Mouse (Mus musculus) cerebellum, adult 2 months (tissue): Measurements from ENCODE around the gene Akr1b8.

Experiments used
- CTCF ChIP-seq: fragments of 200-500 bp; IDR thresholded peaks from 2 replicates; pipeline ENCODE4 v1.5.1; 2011; ENCODE audit warnings: low read depth, mild to moderate bottlenecking, control low read depth, low read length, moderate library complexity, borderline replicate concordance; ENCODE audit not compliant: insufficient read depth
- POLR2A ChIP-seq: fragments of 200-500 bp; IDR thresholded peaks from 2 replicates; pipeline ENCODE4 v1.6.1; 2011; ENCODE audit warnings: low read length, control low read depth, borderline replicate concordance; ENCODE audit not compliant: insufficient read depth

GRCm38 (mm10) chr6:34370081-34370480, 16.2 kb downstream of the Akr1b8 start:
- TF ChIP-seq POLR2A (no peak), CTCF (no peak)
